Mouse (Mus musculus) hindbrain, embryonic 12.5 days (tissue): ENCODE results near the gene Arl3. TPM values are rescaled to one million over a fixed set of nuclear protein-coding genes. Genes with fewer than 3 reads are reported as not detected.

Experiments used
- ATAC-seq: fragments of 200-750 bp; cut with Nextera tagmentation; 2 replicates; pipeline ENCODE4 v1.8.0; 2017; ENCODE audit warnings: moderate TSS enrichment; ENCODE audit not compliant: low FRiP score
- H3K27ac ChIP-seq: fragments of 300-500 bp; sonication (generic); 2 replicates; pipeline ENCODE4 v1.5.1; 2016; ENCODE audit warnings: mild to moderate bottlenecking
- H3K27me3 ChIP-seq: fragments of 300-500 bp; sonication (generic); 2 replicates; pipeline ENCODE4 v1.6.1; 2016; ENCODE audit warnings: mild to moderate bottlenecking
- H3K36me3 ChIP-seq: fragments of 300-500 bp; sonication (generic); 2 replicates; pipeline ENCODE4 v1.6.1; 2016; ENCODE audit warnings: mild to moderate bottlenecking
- H3K4me1 ChIP-seq: fragments of 300-500 bp; sonication (generic); 2 replicates; pipeline ENCODE4 v1.6.1; 2016
- H3K4me2 ChIP-seq: fragments of 300-500 bp; sonication (generic); replicated peaks from 2 replicates; pipeline ENCODE4 v1.6.1; 2016; ENCODE audit warnings: mild to moderate bottlenecking
- H3K4me3 ChIP-seq: fragments of 300-500 bp; sonication (generic); 2 replicates; pipeline ENCODE4 v1.5.1; 2016; ENCODE audit warnings: mild to moderate bottlenecking
- H3K9ac ChIP-seq: fragments of 300-500 bp; sonication (generic); 2 replicates; pipeline ENCODE4 v1.6.1; 2016; ENCODE audit warnings: mild to moderate bottlenecking, moderate library complexity
- H3K9me3 ChIP-seq: fragments of 300-500 bp; sonication (generic); replicated peaks from 2 replicates; pipeline ENCODE4 v1.6.1; 2016; ENCODE audit warnings: mild to moderate bottlenecking
- WGBS: fragments of 180-500 bp; shearing (Covaris S2); methylation state at CpG from one replicate; pipeline ENCODE4 v1.1.7; 2016; 5-methylcytosine and 5-hydroxymethylcytosine counted together
- polyA plus RNA-seq: library from polyadenylated mRNA; unstranded; fragments of >200 nt; fragmentation: Nextera tagmentation; extraction: Ambion mirVana; gene quantifications from 2 replicates; pipeline ENCODE4 v1.2.1, GENCODE M21; 2016

The Arl3 gene
- polyA plus RNA-seq, 1 experiment from 2014 or later, result 196 TPM

- H3K4me1 ChIP-seq, result peaks cover 5% of the 10 kb centered on the region
- 88% methylated on average over 4 of the region's 4 CpGs for WGBS
- no peak overlapping the region for H3K4me2 ChIP-seq
- peaks cover 58% of the 10 kb centered on the region for H3K36me3 ChIP-seq
- H3K27me3 ChIP-seq, result no peaks in the 10 kb centered on the region
- no peak for ATAC-seq
- H3K9ac ChIP-seq, result no peak overlapping the region
- no peak overlapping the region for H3K27ac ChIP-seq
- H3K9me3 ChIP-seq, result no peaks in the 10 kb centered on the region
- no peak overlapping the region for H3K4me3 ChIP-seq
Observed at GRCm38 (mm10) chr19:46550385-46550784, 22.6 kb downstream of the Arl3 start.

- Histone ChIP-seq H3K27me3 (no peaks in the 10 kb centered on the region), H3K27ac (peak overlapping the region; percentile 66), H3K4me1 (peaks cover 2% of the 10 kb centered on the region; the same call in 1 of the 2 replicates), H3K9me3 (no peaks in the 10 kb centered on the region), H3K4me2 (no peak overlapping the region), H3K4me3 (no peak overlapping the region), H3K9ac (no peak overlapping the region), H3K36me3 (peaks cover 48% of the 10 kb centered on the region)
- 55% methylated on average over 10 of the region's 10 CpGs for WGBS
- ATAC-seq, result no peak
Observed at GRCm38 (mm10) chr19:46548110-46548509, 24.9 kb downstream of the Arl3 start.

- Histone ChIP-seq H3K4me1 (peaks cover 2% of the 10 kb centered on the region; the same call in 1 of the 2 replicates), H3K4me3 (no peak overlapping the region), H3K4me2 (no peak overlapping the region), H3K36me3 (peaks cover 54% of the 10 kb centered on the region), H3K9ac (no peak overlapping the region), H3K27me3 (no peaks in the 10 kb centered on the region), H3K9me3 (no peaks in the 10 kb centered on the region), H3K27ac (peak overlapping the region; percentile 66; the same call in 1 of the 2 replicates)
- WGBS, result 71% methylated on average over 6 of the region's 6 CpGs
- ATAC-seq, result no peak
Observed at GRCm38 (mm10) chr19:46547565-46547964, 25.4 kb downstream of the Arl3 start.

GRCm38 (mm10) chr19:46542750-46543149 is 30.2 kb downstream of the Arl3 start:
- Histone ChIP-seq H3K4me1 (peaks cover 2% of the 10 kb centered on the region; the same call in 1 of the 2 replicates), H3K9ac (no peak overlapping the region), H3K4me3 (no peak overlapping the region), H3K9me3 (no peaks in the 10 kb centered on the region), H3K27me3 (no peaks in the 10 kb centered on the region), H3K36me3 (peaks cover 46% of the 10 kb centered on the region), H3K4me2 (no peak overlapping the region), H3K27ac (no peak overlapping the region)
- no peak for ATAC-seq
- WGBS, result 86% methylated on average over 8 of the region's 8 CpGs

GRCm38 (mm10) chr19:46538213-46538612 is 34.8 kb downstream of the Arl3 start:
- no peaks in the 10 kb centered on the region for H3K9me3 ChIP-seq
- ATAC-seq, result no peak
- 88% methylated on average over 6 of the region's 6 CpGs for WGBS

GRCm38 (mm10) chr19:46537357-46537756 is 35.6 kb downstream of the Arl3 start:
- H3K27me3 ChIP-seq, result no peaks in the 10 kb centered on the region
- H3K4me1 ChIP-seq, result peaks cover 24% of the 10 kb centered on the region
- no peak overlapping the region for H3K4me3 ChIP-seq
- H3K27ac ChIP-seq, result no peak overlapping the region
- no peaks in the 10 kb centered on the region for H3K9me3 ChIP-seq
- H3K4me2 ChIP-seq, result no peak overlapping the region
- H3K36me3 ChIP-seq, result peaks cover 26% of the 10 kb centered on the region
- no peak overlapping the region for H3K9ac ChIP-seq
- ATAC-seq, result no peak
- WGBS, result 91% methylated on average over 9 of the region's 9 CpGs

More at GRCm38 (mm10) chr19:46538213-46538612, 34.8 kb downstream of the Arl3 start:
- Histone ChIP-seq H3K27ac (no peak overlapping the region), H3K27me3 (no peaks in the 10 kb centered on the region), H3K4me3 (no peak overlapping the region), H3K4me2 (no peak overlapping the region), H3K36me3 (peaks cover 35% of the 10 kb centered on the region), H3K4me1 (peaks cover 16% of the 10 kb centered on the region), H3K9ac (no peak overlapping the region)

- no peak overlapping the region for H3K4me2 ChIP-seq
- H3K36me3 ChIP-seq, result 0 out of 2 replicates have a peak, but pooled peaks cover 4% of the 10 kb centered on the region
- no peak overlapping the region for H3K9ac ChIP-seq
- no peak overlapping the region for H3K4me3 ChIP-seq
- H3K27ac ChIP-seq, result 0 out of 2 replicates have a peak overlapping the region, but pooled peaks have one; percentile 1
- no peaks in the 10 kb centered on the region for H3K27me3 ChIP-seq
- no peak for ATAC-seq
- peaks cover 51% of the 10 kb centered on the region for H3K4me1 ChIP-seq
- WGBS, result 37% methylated on average over 6 of the region's 6 CpGs
- no peaks in the 10 kb centered on the region for H3K9me3 ChIP-seq
Observed at GRCm38 (mm10) chr19:46534542-46535098, 38.4 kb downstream of the Arl3 start.

GRCm38 (mm10) chr19:46533525-46533924 is 39.5 kb downstream of the Arl3 start:
- H3K9me3 ChIP-seq, result no peaks in the 10 kb centered on the region
- H3K27me3 ChIP-seq, result no peaks in the 10 kb centered on the region
- no peak for ATAC-seq
- no peak overlapping the region for H3K4me3 ChIP-seq
- H3K4me1 ChIP-seq, result peaks cover 62% of the 10 kb centered on the region
- no peaks in the 10 kb centered on the region for H3K36me3 ChIP-seq
- H3K4me2 ChIP-seq, result no peak overlapping the region
- peak overlapping the region; percentile 66; the same call in 1 of the 2 replicates for H3K27ac ChIP-seq
- WGBS, result 50% methylated on average over 5 of the region's 5 CpGs
- H3K9ac ChIP-seq, result no peak overlapping the region

GRCm38 (mm10) chr19:46533066-46533465 is 39.9 kb downstream of the Arl3 start:
- Histone ChIP-seq H3K9me3 (no peaks in the 10 kb centered on the region), H3K27ac (peak overlapping the region; percentile 66; the same call in 1 of the 2 replicates), H3K4me3 (no peak overlapping the region), H3K27me3 (no peaks in the 10 kb centered on the region), H3K4me2 (no peak overlapping the region), H3K9ac (0 out of 2 replicates have a peak overlapping the region, but pooled peaks have one; percentile 32), H3K36me3 (no peaks in the 10 kb centered on the region), H3K4me1 (peaks cover 66% of the 10 kb centered on the region)
- ATAC-seq, result no peak
- 31% methylated on average over 4 of the region's 4 CpGs for WGBS

- no peaks in the 10 kb centered on the region for H3K9me3 ChIP-seq
- peaks cover 76% of the 10 kb centered on the region for H3K4me1 ChIP-seq
- peak overlapping the region; percentile 66 for H3K27ac ChIP-seq
- no peaks in the 10 kb centered on the region for H3K36me3 ChIP-seq
- WGBS, result 12% methylated on average over 10 of the region's 10 CpGs
- peak overlapping the region; percentile 32; the same call in 1 of the 2 replicates for H3K9ac ChIP-seq
- ATAC-seq, result no peak
- H3K4me3 ChIP-seq, result no peak overlapping the region
- H3K4me2 ChIP-seq, result 0 out of 2 replicates have a peak overlapping the region, but pooled peaks have one; percentile 13
- no peaks in the 10 kb centered on the region for H3K27me3 ChIP-seq
Observed at GRCm38 (mm10) chr19:46532031-46532688, 40.8 kb downstream of the Arl3 start.

GRCm38 (mm10) chr19:46531071-46532030 is 41.6 kb downstream of the Arl3 start:
- Histone ChIP-seq H3K4me1 (peaks cover 82% of the 10 kb centered on the region), H3K27ac (peak overlapping the region; percentile 93), H3K27me3 (no peaks in the 10 kb centered on the region), H3K9me3 (no peaks in the 10 kb centered on the region), H3K9ac (peak overlapping the region; percentile 44), H3K4me3 (no peak overlapping the region), H3K36me3 (no peaks in the 10 kb centered on the region), H3K4me2 (peak overlapping the region; percentile 56)
- 4% methylated on average over 16 of the region's 16 CpGs for WGBS
- ATAC-seq, result no peak
